ENCODE assay signal across 9 mouse cellular contexts in genomic region chr8:87660029-87660915, GRCm38 (mm10).
DNase-seq lines count a peak whose midpoint lies in the region; ATAC-seq lines count a peak whose summit lies in the region.
"Had no signal": no experiment of that assay in that cellular context is flagged by ENCODE, and none has a peak within 500 bp of the region (broad histone marks: within the 10 kb centered on the region; RNA-seq: fewer than 3 reads in every experiment).

No protein-coding gene starts in this region.

- no peaks in the 10 kb centered on the region for H3K9me3 ChIP-seq in heart, embryonic 16.5 days (replicated peaks; ENCODE audit: control insufficient read depth, low read length)
- H3K9me3 ChIP-seq in hindbrain, embryonic 12.5 days (replicated peaks) = no peaks in the 10 kb centered on the region
- H3K9me3 ChIP-seq in midbrain, embryonic 14.5 days (ENCODE audit: control insufficient read depth, low read length) = no peaks in the 10 kb centered on the region

- no peak for DNase-seq in heart, postnatal 4 days
- DNase-seq in ZHBTc4 (ENCODE audit: low read depth, low spot score) = peak; percentile 31
- peak; percentile 77 for DNase-seq in midbrain, embryonic 14.5 days
- no peak for DNase-seq in adipocyte (ENCODE audit: low spot score)
- no peak for DNase-seq in right cerebral cortex, adult 2 months (ENCODE audit: low spot score in 2 of 2)
- DNase-seq: kidney, adult 9 months had no signal

- no peaks in the 10 kb centered on the region for H3K36me3 ChIP-seq in heart, embryonic 16.5 days (ENCODE audit: control insufficient read depth, insufficient read depth)
- H3K36me3 ChIP-seq in hindbrain, embryonic 12.5 days = no peaks in the 10 kb centered on the region
- no peaks in the 10 kb centered on the region for H3K36me3 ChIP-seq in midbrain, embryonic 14.5 days (ENCODE audit: control insufficient read depth, insufficient read depth, low read length)

- WGBS in heart, embryonic 16.5 days = 5% methylated on average over 43 of the region's 43 CpGs
- 4% methylated on average over 43 of the region's 43 CpGs for WGBS in hindbrain, embryonic 12.5 days
- 3% methylated on average over 43 of the region's 43 CpGs for WGBS in midbrain, embryonic 14.5 days

- peak overlapping the region; percentile 11; the same call in 1 of the 2 replicates for H3K4me3 ChIP-seq in heart, embryonic 16.5 days (ENCODE audit: low read length)
- H3K4me3 ChIP-seq in hindbrain, embryonic 12.5 days = peak overlapping the region; percentile 6
- peak overlapping the region; percentile 12; the same call in 1 of the 2 replicates for H3K4me3 ChIP-seq in midbrain, embryonic 14.5 days (replicated peaks; ENCODE audit: low read depth, low read length)

- peaks cover 46% of the 10 kb centered on the region for H3K27me3 ChIP-seq in heart, embryonic 16.5 days (ENCODE audit: control insufficient read depth, insufficient read depth, low read length)
- H3K27me3 ChIP-seq in hindbrain, embryonic 12.5 days = peaks cover 9% of the 10 kb centered on the region
- H3K27me3 ChIP-seq in midbrain, embryonic 14.5 days (ENCODE audit: control insufficient read depth, insufficient read depth, low read length) = no peaks in the 10 kb centered on the region

- H3K27ac ChIP-seq in heart, embryonic 16.5 days (ENCODE audit: low read length) = no peak overlapping the region
- peak overlapping the region; percentile 76 for H3K27ac ChIP-seq in hindbrain, embryonic 12.5 days
- H3K27ac ChIP-seq in midbrain, embryonic 14.5 days (replicated peaks; ENCODE audit: low read depth, low read length) = peak overlapping the region; percentile 79

- no peak overlapping the region for H3K9ac ChIP-seq in heart, embryonic 16.5 days (ENCODE audit: low read length)
- H3K9ac ChIP-seq in hindbrain, embryonic 12.5 days = peak overlapping the region; percentile 47
- H3K9ac ChIP-seq in midbrain, embryonic 14.5 days (replicated peaks; ENCODE audit: low read length) = peak overlapping the region; percentile 47

- ATAC-seq in heart, embryonic 16.5 days (replicated peaks; ENCODE audit: extremely low read depth, insufficient read depth, low FRiP score) = no peak
- ATAC-seq in hindbrain, embryonic 12.5 days (ENCODE audit: low FRiP score) = peak; percentile 49
- peak; percentile 19; the same call in 1 of the 2 replicates for ATAC-seq in midbrain, embryonic 14.5 days (ENCODE audit: low FRiP score, low TSS enrichment)
- no peak for ATAC-seq in inflammation-experienced regulatory T-cells, adult 6 months

- H3K4me2 ChIP-seq in heart, embryonic 16.5 days (ENCODE audit: low read depth, low read length) = peak overlapping the region; percentile 41
- peak overlapping the region; percentile 50 for H3K4me2 ChIP-seq in hindbrain, embryonic 12.5 days (replicated peaks)
- H3K4me2 ChIP-seq in midbrain, embryonic 14.5 days (ENCODE audit: low read length) = peak overlapping the region; percentile 53

- peaks cover 23% of the 10 kb centered on the region for H3K4me1 ChIP-seq in heart, embryonic 16.5 days (ENCODE audit: control insufficient read depth, insufficient read depth, low read length)
- peaks cover 60% of the 10 kb centered on the region for H3K4me1 ChIP-seq in hindbrain, embryonic 12.5 days
- peaks cover 50% of the 10 kb centered on the region for H3K4me1 ChIP-seq in midbrain, embryonic 14.5 days (ENCODE audit: control insufficient read depth, insufficient read depth, low read length)

Comparison
In these comparisons a context has a peak if more than half of its experiments do, and no peak if none do; other contexts are left out.
1. ATAC-seq: peak in hindbrain, embryonic 12.5 days (single experiment) and midbrain, embryonic 14.5 days (single experiment); none in heart, embryonic 16.5 days (single experiment) and inflammation-experienced regulatory T-cells, adult 6 months (single experiment).
2. DNase-seq: peak in ZHBTc4 (single experiment) and midbrain, embryonic 14.5 days (single experiment); none in heart, postnatal 4 days (single experiment), adipocyte (single experiment) and right cerebral cortex, adult 2 months (0 of 2).
3. Peak in every context shown above with its lines, with median percentiles within 50 percentile points of each other: H3K4me2 ChIP-seq and H3K4me3 ChIP-seq.